Mouse (Mus musculus) heart, embryonic 11.5 days (tissue): Measurements from ENCODE around the gene Nudt4. TPM values are rescaled to one million over a fixed set of nuclear protein-coding genes. Genes with fewer than 3 reads are reported as not detected.
"Not testable (repeated sequence)": the region's sequence is repeated elsewhere in the genome, so short reads cannot be mapped to it uniquely, and the experiment has no call there.

ENCODE experiments used
- ATAC-seq: fragments of 200-750 bp; cut with Nextera tagmentation; replicated peaks from 2 replicates; pipeline ENCODE4 v1.8.0; 2017; ENCODE audit warnings: moderate library complexity; ENCODE audit not compliant: insufficient number of reproducible peaks, low FRiP score, low TSS enrichment
- H3K27ac ChIP-seq: fragments of 300-500 bp; sonication (generic); 2 replicates; pipeline ENCODE4 v1.5.1; 2014; ENCODE audit warnings: mild to moderate bottlenecking, low read depth, low read length
- H3K27me3 ChIP-seq: fragments of 300-500 bp; sonication (generic); 2 replicates; pipeline ENCODE4 v1.6.1; 2014; ENCODE audit warnings: mild to moderate bottlenecking, low read length, mixed read lengths; ENCODE audit not compliant: control insufficient read depth, insufficient read depth
- H3K36me3 ChIP-seq: fragments of 300-500 bp; sonication (generic); 2 replicates; pipeline ENCODE4 v1.6.1; 2014; ENCODE audit warnings: mild to moderate bottlenecking, low read length, moderate library complexity, mixed read lengths; ENCODE audit not compliant: control insufficient read depth, insufficient read depth
- H3K4me1 ChIP-seq: fragments of 300-500 bp; sonication (generic); 2 replicates; pipeline ENCODE4 v1.6.1; 2014; ENCODE audit warnings: low read length; ENCODE audit not compliant: control insufficient read depth, insufficient read depth
- H3K4me2 ChIP-seq: fragments of 300-500 bp; sonication (generic); 2 replicates; pipeline ENCODE4 v1.6.1; 2014; ENCODE audit warnings: mild to moderate bottlenecking, moderate library complexity
- H3K4me3 ChIP-seq: fragments of 300-500 bp; sonication (generic); 2 replicates; pipeline ENCODE4 v1.5.1; 2014; ENCODE audit warnings: low read depth, low read length
- H3K9ac ChIP-seq: fragments of 300-500 bp; sonication (generic); 2 replicates; pipeline ENCODE4 v1.6.1; 2014; ENCODE audit warnings: mild to moderate bottlenecking, low read depth, low read length, moderate library complexity
- H3K9me3 ChIP-seq: fragments of 300-500 bp; sonication (generic); replicated peaks from 2 replicates; pipeline ENCODE4 v1.6.1; 2016; ENCODE audit warnings: low read length; ENCODE audit not compliant: control insufficient read depth
- WGBS: fragments of 180-500 bp; shearing (Covaris S2); extraction: QIAGEN DNeasy Blood & Tissue Kit; methylation state at CpG from one replicate; pipeline ENCODE4 v1.1.7; 2014; ENCODE audit not compliant: insufficient replicate concordance; 5-methylcytosine and 5-hydroxymethylcytosine counted together
- polyA plus RNA-seq: library from polyadenylated mRNA; unstranded; fragments of >200 nt; fragmentation: Nextera tagmentation; extraction: Ambion mirVana; gene quantifications from 2 replicates; pipeline ENCODE4 v1.2.1, GENCODE M21; 2014

Nudt4 gene
- polyA plus RNA-seq, 1 experiment from 2014 or later = 147 TPM

- no peak overlapping the region for H3K9ac ChIP-seq
- H3K9me3 ChIP-seq = no peaks in the 10 kb centered on the region
- no peak overlapping the region for H3K4me2 ChIP-seq
- no peak overlapping the region for H3K4me3 ChIP-seq
- peaks cover 11% of the 10 kb centered on the region for H3K4me1 ChIP-seq
- peaks cover 12% of the 10 kb centered on the region; the same call in 1 of the 2 replicates for H3K36me3 ChIP-seq
- H3K27me3 ChIP-seq = no peaks in the 10 kb centered on the region
- H3K27ac ChIP-seq = no peak overlapping the region
- no peak for ATAC-seq
These were observed 12.2 kb downstream of the Nudt4 start for GRCm38 (mm10) chr10:95551752-95552151.

- Histone ChIP-seq H3K27ac (no peak overlapping the region), H3K4me2 (no peak overlapping the region), H3K4me1 (0 out of 2 replicates have a peak, but pooled peaks cover 2% of the 10 kb centered on the region), H3K36me3 (peaks cover 17% of the 10 kb centered on the region), H3K9me3 (no peaks in the 10 kb centered on the region), H3K27me3 (no peaks in the 10 kb centered on the region), H3K9ac (no peak overlapping the region), H3K4me3 (no peak overlapping the region)
- WGBS = 58% methylated on average over 1 of the region's 1 CpGs
- no peak for ATAC-seq
These were observed 13.4 kb downstream of the Nudt4 start for GRCm38 (mm10) chr10:95550506-95550905.

GRCm38 (mm10) chr10:95549080-95549479 is 14.9 kb downstream of the Nudt4 start:
- not testable (repeated sequence) for H3K27me3 ChIP-seq, ATAC-seq, H3K4me1 ChIP-seq, H3K4me3 ChIP-seq, H3K9me3 ChIP-seq, H3K9ac ChIP-seq, H3K27ac ChIP-seq, H3K4me2 ChIP-seq
- 69% methylated on average over 5 of the region's 5 CpGs for WGBS
- H3K36me3 ChIP-seq = peaks cover 20% of the 10 kb centered on the region

GRCm38 (mm10) chr10:95548154-95548826 is 15.7 kb downstream of the Nudt4 start:
- Histone ChIP-seq H3K27ac (no peak overlapping the region), H3K9me3 (no peaks in the 10 kb centered on the region), H3K9ac (no peak overlapping the region), H3K4me3 (no peak overlapping the region), H3K4me2 (no peak overlapping the region), H3K27me3 (no peaks in the 10 kb centered on the region), H3K36me3 (peaks cover 21% of the 10 kb centered on the region), H3K4me1 (0 out of 2 replicates have a peak, but pooled peaks cover 2% of the 10 kb centered on the region)
- WGBS = 87% methylated on average over 11 of the region's 11 CpGs
- no peak for ATAC-seq

GRCm38 (mm10) chr10:95546178-95546577 is 17.8 kb downstream of the Nudt4 start:
- peaks cover 23% of the 10 kb centered on the region for H3K36me3 ChIP-seq

GRCm38 (mm10) chr10:95545051-95545450 is 18.9 kb downstream of the Nudt4 start:
- Histone ChIP-seq H3K9ac (no peak overlapping the region), H3K27me3 (no peaks in the 10 kb centered on the region), H3K9me3 (no peaks in the 10 kb centered on the region), H3K4me1 (peaks cover 5% of the 10 kb centered on the region; the same call in 1 of the 2 replicates), H3K4me2 (no peak overlapping the region), H3K4me3 (no peak overlapping the region), H3K27ac (no peak overlapping the region), H3K36me3 (peaks cover 23% of the 10 kb centered on the region)
- 83% methylated on average over 4 of the region's 4 CpGs for WGBS
- ATAC-seq = no peak

More at GRCm38 (mm10) chr10:95546178-95546577, 17.8 kb downstream of the Nudt4 start:
- H3K9me3 ChIP-seq = no peaks in the 10 kb centered on the region
- H3K4me3 ChIP-seq = no peak overlapping the region
- H3K27me3 ChIP-seq = no peaks in the 10 kb centered on the region
- 0 out of 2 replicates have a peak, but pooled peaks cover 5% of the 10 kb centered on the region for H3K4me1 ChIP-seq
- no peak overlapping the region for H3K9ac ChIP-seq
- WGBS = 96% methylated on average over 2 of the region's 2 CpGs
- no peak overlapping the region for H3K27ac ChIP-seq
- H3K4me2 ChIP-seq = no peak overlapping the region
- ATAC-seq = no peak

- 76% methylated on average over 2 of the region's 2 CpGs for WGBS
- Histone ChIP-seq H3K9me3 (no peaks in the 10 kb centered on the region), H3K36me3 (peaks cover 23% of the 10 kb centered on the region)
These were observed 19.3 kb downstream of the Nudt4 start for GRCm38 (mm10) chr10:95544651-95545050.

GRCm38 (mm10) chr10:95544004-95544403 is 19.9 kb downstream of the Nudt4 start:
- H3K9ac ChIP-seq = no peak overlapping the region
- no peak for ATAC-seq
- no peak overlapping the region for H3K4me3 ChIP-seq
- no peaks in the 10 kb centered on the region for H3K27me3 ChIP-seq
- H3K4me2 ChIP-seq = no peak overlapping the region
- H3K27ac ChIP-seq = no peak overlapping the region
- H3K9me3 ChIP-seq = no peaks in the 10 kb centered on the region
- peaks cover 20% of the 10 kb centered on the region for H3K36me3 ChIP-seq
- peaks cover 10% of the 10 kb centered on the region; the same call in 1 of the 2 replicates for H3K4me1 ChIP-seq

More at GRCm38 (mm10) chr10:95544651-95545050, 19.3 kb downstream of the Nudt4 start:
- H3K4me2 ChIP-seq = no peak overlapping the region
- H3K4me1 ChIP-seq = peaks cover 7% of the 10 kb centered on the region; the same call in 1 of the 2 replicates
- no peaks in the 10 kb centered on the region for H3K27me3 ChIP-seq
- ATAC-seq = no peak
- H3K4me3 ChIP-seq = no peak overlapping the region
- no peak overlapping the region for H3K27ac ChIP-seq
- no peak overlapping the region for H3K9ac ChIP-seq

GRCm38 (mm10) chr10:95543377-95543776 is 20.6 kb downstream of the Nudt4 start:
- no peak overlapping the region for H3K4me3 ChIP-seq
- peaks cover 18% of the 10 kb centered on the region for H3K36me3 ChIP-seq
- peaks cover 15% of the 10 kb centered on the region; the same call in 1 of the 2 replicates for H3K4me1 ChIP-seq
- no peaks in the 10 kb centered on the region for H3K9me3 ChIP-seq
- no peak overlapping the region for H3K27ac ChIP-seq
- no peak overlapping the region for H3K4me2 ChIP-seq
- H3K9ac ChIP-seq = no peak overlapping the region
- no peak for ATAC-seq
- no peaks in the 10 kb centered on the region for H3K27me3 ChIP-seq
- 85% methylated on average over 2 of the region's 2 CpGs for WGBS
